Mouse (Mus musculus): ENCODE data around the gene Casp3. TPM values are rescaled to one million over a fixed set of nuclear protein-coding genes. Genes with fewer than 3 reads are reported as not detected.

The Casp3 gene
- polyA plus RNA-seq, 1 experiment from 2014 or later: 315 TPM

GRCm38 (mm10) chr8:46639852-46640251, 22.8 kb downstream of the Casp3 start:
- peaks cover 5% of the 10 kb centered on the region; the same call in 1 of the 2 replicates for H3K4me1 ChIP-seq (replicated peaks; ENCODE audit: control insufficient read depth, insufficient read depth, low read length)
- WGBS: 87% methylated on average over 5 of the region's 5 CpGs
- no peak for ATAC-seq
- H3K36me3 ChIP-seq (ENCODE audit: control insufficient read depth, insufficient read depth): peaks cover 29% of the 10 kb centered on the region
- H3K9ac ChIP-seq (replicated peaks; ENCODE audit: low read depth, low read length): no peak overlapping the region
- no peaks in the 10 kb centered on the region for H3K9me3 ChIP-seq (ENCODE audit: control insufficient read depth, low read length)
- no peaks in the 10 kb centered on the region for H3K27me3 ChIP-seq (replicated peaks; ENCODE audit: control insufficient read depth, insufficient read depth, low read length)
- H3K27ac ChIP-seq (ENCODE audit: low read length): no peak overlapping the region
- H3K4me2 ChIP-seq (ENCODE audit: low read length): no peak overlapping the region
- no peak overlapping the region for H3K4me3 ChIP-seq (replicated peaks; ENCODE audit: low read length)

- peaks cover 5% of the 10 kb centered on the region; the same call in 1 of the 2 replicates for H3K4me1 ChIP-seq (replicated peaks; ENCODE audit: control insufficient read depth, insufficient read depth, low read length)
- 87% methylated on average over 5 of the region's 5 CpGs for WGBS
- no peaks in the 10 kb centered on the region for H3K9me3 ChIP-seq (ENCODE audit: control insufficient read depth, low read length)
- no peak overlapping the region for H3K27ac ChIP-seq (ENCODE audit: low read length)
- no peaks in the 10 kb centered on the region for H3K27me3 ChIP-seq (replicated peaks; ENCODE audit: control insufficient read depth, insufficient read depth, low read length)
- ATAC-seq: no peak
- H3K4me3 ChIP-seq (replicated peaks; ENCODE audit: low read length): no peak overlapping the region
- H3K36me3 ChIP-seq (ENCODE audit: control insufficient read depth, insufficient read depth): peaks cover 17% of the 10 kb centered on the region
- H3K4me2 ChIP-seq (ENCODE audit: low read length): no peak overlapping the region
- no peak overlapping the region for H3K9ac ChIP-seq (replicated peaks; ENCODE audit: low read depth, low read length)
Measured at GRCm38 (mm10) chr8:46641272-46641671, 24.2 kb downstream of the Casp3 start.

GRCm38 (mm10) chr8:46648421-46648820, 31.3 kb downstream of the Casp3 start:
- H3K27me3 ChIP-seq (replicated peaks; ENCODE audit: control insufficient read depth, insufficient read depth, low read length): no peaks in the 10 kb centered on the region
- no peaks in the 10 kb centered on the region for H3K9me3 ChIP-seq (ENCODE audit: control insufficient read depth, low read length)
- H3K4me2 ChIP-seq (ENCODE audit: low read length): no peak overlapping the region
- no peak overlapping the region for H3K4me3 ChIP-seq (replicated peaks; ENCODE audit: low read length)
- no peak for ATAC-seq
- no peak overlapping the region for H3K9ac ChIP-seq (replicated peaks; ENCODE audit: low read depth, low read length)
- no peaks in the 10 kb centered on the region for H3K36me3 ChIP-seq (ENCODE audit: control insufficient read depth, insufficient read depth)
- no peaks in the 10 kb centered on the region for H3K4me1 ChIP-seq (replicated peaks; ENCODE audit: control insufficient read depth, insufficient read depth, low read length)
- H3K27ac ChIP-seq (ENCODE audit: low read length): no peak overlapping the region
- WGBS: 91% methylated on average over 4 of the region's 4 CpGs

GRCm38 (mm10) chr8:46651872-46652271, 34.8 kb downstream of the Casp3 start:
- no peak overlapping the region for H3K4me3 ChIP-seq (replicated peaks; ENCODE audit: low read length)
- no peaks in the 10 kb centered on the region for H3K9me3 ChIP-seq (ENCODE audit: control insufficient read depth, low read length)
- H3K4me1 ChIP-seq (replicated peaks; ENCODE audit: control insufficient read depth, insufficient read depth, low read length): no peaks in the 10 kb centered on the region
- no peaks in the 10 kb centered on the region for H3K27me3 ChIP-seq (replicated peaks; ENCODE audit: control insufficient read depth, insufficient read depth, low read length)
- H3K36me3 ChIP-seq (ENCODE audit: control insufficient read depth, insufficient read depth): no peaks in the 10 kb centered on the region
- H3K9ac ChIP-seq (replicated peaks; ENCODE audit: low read depth, low read length): no peak overlapping the region
- H3K27ac ChIP-seq (ENCODE audit: low read length): no peak overlapping the region
- no peak overlapping the region for H3K4me2 ChIP-seq (ENCODE audit: low read length)
- WGBS: 84% methylated on average over 9 of the region's 9 CpGs
- no peak for ATAC-seq

GRCm38 (mm10) chr8:46655919-46656318, 38.8 kb downstream of the Casp3 start:
- Histone ChIP-seq H3K4me3 (replicated peaks; ENCODE audit: low read length) (no peak overlapping the region), H3K9ac (replicated peaks; ENCODE audit: low read depth, low read length) (no peak overlapping the region), H3K4me1 (replicated peaks; ENCODE audit: control insufficient read depth, insufficient read depth, low read length) (no peaks in the 10 kb centered on the region), H3K4me2 (ENCODE audit: low read length) (no peak overlapping the region), H3K27ac (ENCODE audit: low read length) (no peak overlapping the region), H3K9me3 (ENCODE audit: control insufficient read depth, low read length) (no peaks in the 10 kb centered on the region), H3K36me3 (ENCODE audit: control insufficient read depth, insufficient read depth) (no peaks in the 10 kb centered on the region), H3K27me3 (replicated peaks; ENCODE audit: control insufficient read depth, insufficient read depth, low read length) (no peaks in the 10 kb centered on the region)
- 86% methylated on average over 2 of the region's 2 CpGs for WGBS
- ATAC-seq: no peak

- H3K36me3 ChIP-seq (ENCODE audit: control insufficient read depth, insufficient read depth): no peaks in the 10 kb centered on the region
- H3K27ac ChIP-seq (ENCODE audit: low read length): no peak overlapping the region
- H3K4me2 ChIP-seq (ENCODE audit: low read length): no peak overlapping the region
- H3K9me3 ChIP-seq (ENCODE audit: control insufficient read depth, low read length): no peaks in the 10 kb centered on the region; the same call in 1 of the 2 replicates
- WGBS: 0% methylated on average over 2 of the region's 2 CpGs
- H3K4me3 ChIP-seq (replicated peaks; ENCODE audit: low read length): no peak overlapping the region
- no peaks in the 10 kb centered on the region for H3K27me3 ChIP-seq (replicated peaks; ENCODE audit: control insufficient read depth, insufficient read depth, low read length)
- H3K4me1 ChIP-seq (replicated peaks; ENCODE audit: control insufficient read depth, insufficient read depth, low read length): no peaks in the 10 kb centered on the region
- H3K9ac ChIP-seq (replicated peaks; ENCODE audit: low read depth, low read length): no peak overlapping the region
- no peak for ATAC-seq
Measured at GRCm38 (mm10) chr8:46671496-46671895, 54.4 kb downstream of the Casp3 start.

- Histone ChIP-seq H3K4me1 (replicated peaks; ENCODE audit: control insufficient read depth, insufficient read depth, low read length) (no peaks in the 10 kb centered on the region), H3K27me3 (replicated peaks; ENCODE audit: control insufficient read depth, insufficient read depth, low read length) (no peaks in the 10 kb centered on the region), H3K36me3 (ENCODE audit: control insufficient read depth, insufficient read depth) (no peaks in the 10 kb centered on the region), H3K4me3 (replicated peaks; ENCODE audit: low read length) (no peak overlapping the region), H3K27ac (ENCODE audit: low read length) (no peak overlapping the region), H3K9me3 (ENCODE audit: control insufficient read depth, low read length) (no peaks in the 10 kb centered on the region), H3K4me2 (ENCODE audit: low read length) (no peak overlapping the region), H3K9ac (replicated peaks; ENCODE audit: low read depth, low read length) (no peak overlapping the region)
- ATAC-seq: no peak
- WGBS: 62% methylated on average over 5 of the region's 5 CpGs
Measured at GRCm38 (mm10) chr8:46680671-46681365, 63.7 kb downstream of the Casp3 start.

GRCm38 (mm10) chr8:46686664-46687336, 69.7 kb downstream of the Casp3 start:
- no peaks in the 10 kb centered on the region for H3K9me3 ChIP-seq (ENCODE audit: control insufficient read depth, low read length)
- ATAC-seq: peak; percentile 100
- no peaks in the 10 kb centered on the region for H3K36me3 ChIP-seq (ENCODE audit: control insufficient read depth, insufficient read depth)
- peak overlapping the region; percentile 91 for H3K27ac ChIP-seq (ENCODE audit: low read length)
- H3K4me3 ChIP-seq (replicated peaks; ENCODE audit: low read length): peak overlapping the region; percentile 80
- no peaks in the 10 kb centered on the region for H3K27me3 ChIP-seq (replicated peaks; ENCODE audit: control insufficient read depth, insufficient read depth, low read length)
- H3K4me2 ChIP-seq (ENCODE audit: low read length): peak overlapping the region; percentile 65
- H3K4me1 ChIP-seq (replicated peaks; ENCODE audit: control insufficient read depth, insufficient read depth, low read length): 0 out of 2 replicates have a peak, but pooled peaks cover 2% of the 10 kb centered on the region
- WGBS: under 1% methylated on average over 19 of the region's 19 CpGs
- peak overlapping the region; percentile 82 for H3K9ac ChIP-seq (replicated peaks; ENCODE audit: low read depth, low read length)

Data from forebrain, embryonic 16.5 days (tissue).